Mouse (Mus musculus) kidney, adult 2 months (tissue): ENCODE data around the gene Tldc2.

ENCODE experiments used
- CTCF ChIP-seq: fragments of 200-500 bp; conservative IDR thresholded peaks from 2 replicates; pipeline ENCODE4 v1.5.1; 2011; ENCODE audit warnings: low read depth, mild to moderate bottlenecking, control low read depth, low read length, moderate library complexity, mixed read lengths; ENCODE audit not compliant: insufficient read depth, insufficient read length
- POLR2A ChIP-seq: fragments of 200-500 bp; IDR thresholded peaks from one replicate; pipeline ENCODE4 v1.6.1; 2011; ENCODE audit warnings: low read depth, low read length, control low read depth

- no peak for TF ChIP-seq CTCF
- no peak for TF ChIP-seq POLR2A
Observed at GRCm38 (mm10) chr2:157070365-157070764, 16.5 kb upstream of the Tldc2 start.
